21 mouse cellular contexts compared by ENCODE assay signal in the genomic region with DNA sequence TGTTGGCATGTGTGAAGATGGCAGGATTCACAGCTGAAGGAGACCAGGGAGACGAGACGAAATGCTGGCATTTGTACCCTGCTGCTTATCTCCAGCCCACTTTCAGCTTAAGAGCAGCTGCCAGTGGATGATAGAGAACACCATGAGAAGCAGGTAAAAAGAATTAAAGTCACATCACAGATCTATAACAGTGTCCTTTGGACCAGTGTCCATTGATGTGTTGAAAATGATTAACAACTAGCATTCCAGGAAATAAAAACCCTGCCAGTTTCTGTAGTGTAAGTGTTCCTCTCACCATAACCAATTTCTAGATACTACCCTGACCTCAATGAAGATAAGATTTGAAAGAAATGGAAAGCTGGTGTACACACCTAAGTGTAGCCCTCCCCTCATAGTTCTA.
DNase-seq lines count a peak whose midpoint lies in the region; ATAC-seq and TF ChIP-seq lines count a peak whose summit lies in the region.
"Had no signal": no experiment of that assay in that cellular context is flagged by ENCODE, and none has a peak within 500 bp of the region (broad histone marks: within the 10 kb centered on the region; RNA-seq: fewer than 3 reads in every experiment).

No protein-coding gene starts in this region.

- peak; percentile 57; the same call in 1 of the 2 replicates for ATAC-seq in frontal cortex, adult (ENCODE audit: low TSS enrichment)
- ATAC-seq in kidney, embryonic 16.5 days (ENCODE audit: low FRiP score, low TSS enrichment), result no peak
- ATAC-seq in liver, postnatal 0 days, result peak; percentile 70
- no peak for ATAC-seq in liver, embryonic 11.5 days (replicated peaks; ENCODE audit: low FRiP score)
- ATAC-seq: forebrain, embryonic 14.5 days; forebrain, embryonic 16.5 days had no signal

- no peaks in the 10 kb centered on the region for H3K27me3 ChIP-seq in kidney, embryonic 16.5 days (ENCODE audit: insufficient read depth, low read length)
- no peaks in the 10 kb centered on the region for H3K27me3 ChIP-seq in liver, postnatal 0 days (ENCODE audit: insufficient read depth, low read length)
- H3K27me3 ChIP-seq in liver, embryonic 11.5 days (replicated peaks; ENCODE audit: control insufficient read depth, insufficient read depth, low read length), result no peaks in the 10 kb centered on the region
- H3K27me3 ChIP-seq: embryonic facial prominence, embryonic 12.5 days; forebrain, embryonic 12.5 days had no signal

- WGBS in kidney, embryonic 16.5 days, result 80% methylated on average over 2 of the region's 2 CpGs
- WGBS in liver, postnatal 0 days (ENCODE audit: insufficient replicate concordance), result 49% methylated on average over 2 of the region's 2 CpGs
- 49% methylated on average over 2 of the region's 2 CpGs for WGBS in liver, embryonic 11.5 days

- H3K4me1 ChIP-seq in kidney, embryonic 16.5 days (ENCODE audit: insufficient read depth, low read length), result no peaks in the 10 kb centered on the region
- no peaks in the 10 kb centered on the region for H3K4me1 ChIP-seq in liver, postnatal 0 days (ENCODE audit: insufficient read depth)
- H3K4me1 ChIP-seq in liver, embryonic 11.5 days (replicated peaks; ENCODE audit: control insufficient read depth, insufficient read depth, low read length), result no peaks in the 10 kb centered on the region
- H3K4me1 ChIP-seq: embryonic facial prominence, embryonic 10.5 days; embryonic facial prominence, embryonic 12.5 days; forebrain, embryonic 12.5 days had no signal

- DNase-seq in frontal cortex, postnatal 25 days (ENCODE audit: low spot score in 2 of 2), result no peak
- DNase-seq in kidney, adult 9 months, result peak; percentile 9
- DNase-seq in liver, postnatal 0 days, result no peak
- no peak for DNase-seq in liver, embryonic 11.5 days (ENCODE audit: low spot score)
- peak; percentile 20 for DNase-seq in brain, adult 2 months (ENCODE audit: low read depth, low spot score)
- DNase-seq in lung, adult 18-20 months, result no peak
- DNase-seq: adrenal gland, adult 2 months; adrenal gland, postnatal 10 days; adrenal gland, postnatal 25 days; cerebellum, adult 11-12 months; cerebellum, adult 2 months; cerebellum, adult 9-10 months; cerebellum, postnatal 10 days; cerebellum, postnatal 25 days had no signal

- no peaks in the 10 kb centered on the region for H3K36me3 ChIP-seq in kidney, embryonic 16.5 days (ENCODE audit: insufficient read depth, low read length)
- H3K36me3 ChIP-seq in liver, postnatal 0 days (replicated peaks; ENCODE audit: insufficient read depth, low read length), result no peaks in the 10 kb centered on the region
- no peaks in the 10 kb centered on the region for H3K36me3 ChIP-seq in liver, embryonic 11.5 days (ENCODE audit: control insufficient read depth, insufficient read depth, low read length)
- H3K36me3 ChIP-seq: embryonic facial prominence, embryonic 10.5 days; embryonic facial prominence, embryonic 12.5 days; forebrain, embryonic 12.5 days had no signal

- H3K27ac ChIP-seq in kidney, embryonic 16.5 days (ENCODE audit: low read length), result no peak overlapping the region
- H3K27ac ChIP-seq in liver, postnatal 0 days (ENCODE audit: low read depth), result no peak overlapping the region
- H3K27ac ChIP-seq in liver, embryonic 11.5 days (ENCODE audit: low read depth, low read length), result no peak overlapping the region
- H3K27ac ChIP-seq: embryonic facial prominence, embryonic 10.5 days; embryonic facial prominence, embryonic 12.5 days; forebrain, embryonic 12.5 days had no signal

- no peaks in the 10 kb centered on the region for H3K9me3 ChIP-seq in kidney, embryonic 16.5 days (ENCODE audit: low read length)
- H3K9me3 ChIP-seq in liver, postnatal 0 days (ENCODE audit: low read length), result no peaks in the 10 kb centered on the region
- H3K9me3 ChIP-seq in liver, embryonic 11.5 days (ENCODE audit: control insufficient read depth, low read length), result no peaks in the 10 kb centered on the region
- H3K9me3 ChIP-seq: embryonic facial prominence, embryonic 10.5 days; embryonic facial prominence, embryonic 12.5 days; forebrain, embryonic 12.5 days had no signal

- H3K4me3 ChIP-seq in kidney, embryonic 16.5 days (ENCODE audit: low read length), result no peak overlapping the region
- no peak overlapping the region for H3K4me3 ChIP-seq in liver, postnatal 0 days (ENCODE audit: low read depth, low read length)
- no peak overlapping the region for H3K4me3 ChIP-seq in liver, embryonic 11.5 days (ENCODE audit: low read depth, low read length)
- H3K4me3 ChIP-seq: embryonic facial prominence, embryonic 10.5 days; embryonic facial prominence, embryonic 12.5 days; forebrain, embryonic 12.5 days had no signal

- TF ChIP-seq CTCF in liver, postnatal 0 days (IDR thresholded peaks at IDR 0.05; ENCODE audit: low read depth), result no peak

- no peak overlapping the region for H3K4me2 ChIP-seq in kidney, embryonic 16.5 days (replicated peaks; ENCODE audit: low read depth, low read length)
- no peak overlapping the region; the same call in 1 of the 2 replicates for H3K4me2 ChIP-seq in liver, postnatal 0 days (ENCODE audit: low read depth, low read length)
- H3K4me2 ChIP-seq in liver, embryonic 11.5 days, result no peak overlapping the region
- H3K4me2 ChIP-seq: embryonic facial prominence, embryonic 12.5 days; forebrain, embryonic 12.5 days had no signal

- TF ChIP-seq EP300 in liver, postnatal 0 days (IDR thresholded peaks at IDR 0.05; ENCODE audit: low read depth), result no peak

- H3K9ac ChIP-seq in kidney, embryonic 16.5 days (replicated peaks; ENCODE audit: low read length), result no peak overlapping the region
- H3K9ac ChIP-seq in liver, postnatal 0 days (replicated peaks), result no peak overlapping the region
- no peak overlapping the region for H3K9ac ChIP-seq in liver, embryonic 11.5 days (ENCODE audit: low read depth, low read length)
- H3K9ac ChIP-seq: embryonic facial prominence, embryonic 12.5 days; forebrain, embryonic 12.5 days had no signal

Comparison
In these comparisons a context has a peak if more than half of its experiments do, and no peak if none do; other contexts are left out.
1. ATAC-seq: peak in frontal cortex, adult (single experiment) and liver, postnatal 0 days (single experiment); none in kidney, embryonic 16.5 days (single experiment) and liver, embryonic 11.5 days (single experiment).
2. DNase-seq: peak in kidney, adult 9 months (single experiment) and brain, adult 2 months (single experiment); none in frontal cortex, postnatal 25 days (0 of 2), liver, postnatal 0 days (single experiment), liver, embryonic 11.5 days (single experiment) and lung, adult 18-20 months (0 of 2).